Mouse (Mus musculus) kidney, postnatal 36 days (tissue): ENCODE measurements around the gene Tmem82.

Experiments
- DNase-seq, 2 experiments: peaks; one replicate each; pipeline ENCODE4 v3.0.0; 2021 to 2022; ENCODE audit warnings: mixed read lengths in 2 of 2

The Tmem82 gene

GRCm38 (mm10) chr4:141618565-141619243, at the start of gene Tmem82:
Gene Tmem82 (minus strand): TSS chr4:141618633.
- peak in 1 of 2 experiments; percentile 82 for DNase-seq

GRCm38 (mm10) chr4:141664799-141665198, 46.4 kb upstream of the Tmem82 start, which contains the start of gene Plekhm2:
Gene Plekhm2 (minus strand): TSS chr4:141664899.
- no peak for DNase-seq

GRCm38 (mm10) chr4:141664011-141664745, 45.7 kb upstream of the Tmem82 start:
- DNase-seq: peak; percentile 76 to 90

GRCm38 (mm10) chr4:141663122-141663931, 44.9 kb upstream of the Tmem82 start:
- DNase-seq: peak; percentile 28 to 49

GRCm38 (mm10) chr4:141660884-141661283, 42.5 kb upstream of the Tmem82 start:
- no peak for DNase-seq

GRCm38 (mm10) chr4:141659739-141660138, 41.3 kb upstream of the Tmem82 start:
- DNase-seq: peak in 1 of 2 experiments; percentile 62

- DNase-seq: no peak
Observed at GRCm38 (mm10) chr4:141658846-141659484, 40.5 kb upstream of the Tmem82 start.

- no peak for DNase-seq
Observed at GRCm38 (mm10) chr4:141656932-141657331, 38.5 kb upstream of the Tmem82 start.

- no peak for DNase-seq
Observed at GRCm38 (mm10) chr4:141655908-141656608, 37.6 kb upstream of the Tmem82 start.

GRCm38 (mm10) chr4:141654509-141654908, 36.1 kb upstream of the Tmem82 start:
- DNase-seq: no peak

GRCm38 (mm10) chr4:141653813-141654212, 35.4 kb upstream of the Tmem82 start:
- no peak for DNase-seq

- no peak for DNase-seq
Observed at GRCm38 (mm10) chr4:141653044-141653443, 34.6 kb upstream of the Tmem82 start.

- DNase-seq: peak; percentile 45 to 49
Observed at GRCm38 (mm10) chr4:141651944-141652343, 33.5 kb upstream of the Tmem82 start.

- DNase-seq: no peak
Observed at GRCm38 (mm10) chr4:141651286-141651685, 32.9 kb upstream of the Tmem82 start.

GRCm38 (mm10) chr4:141649244-141649643, 30.8 kb upstream of the Tmem82 start:
- DNase-seq: no peak

GRCm38 (mm10) chr4:141648262-141648661, 29.8 kb upstream of the Tmem82 start:
- DNase-seq: no peak

- DNase-seq: no peak
Observed at GRCm38 (mm10) chr4:141647187-141647586, 28.8 kb upstream of the Tmem82 start.

- DNase-seq: no peak
Observed at GRCm38 (mm10) chr4:141645988-141646387, 27.6 kb upstream of the Tmem82 start.

- peak; percentile 88 to 91 for DNase-seq
Observed at GRCm38 (mm10) chr4:141643118-141643855, 24.9 kb upstream of the Tmem82 start.

- DNase-seq: peak; percentile 70 to 75
Observed at GRCm38 (mm10) chr4:141641961-141642811, 23.8 kb upstream of the Tmem82 start.
